ENCODE assay signal across 8 mouse cellular contexts in the genomic region with DNA sequence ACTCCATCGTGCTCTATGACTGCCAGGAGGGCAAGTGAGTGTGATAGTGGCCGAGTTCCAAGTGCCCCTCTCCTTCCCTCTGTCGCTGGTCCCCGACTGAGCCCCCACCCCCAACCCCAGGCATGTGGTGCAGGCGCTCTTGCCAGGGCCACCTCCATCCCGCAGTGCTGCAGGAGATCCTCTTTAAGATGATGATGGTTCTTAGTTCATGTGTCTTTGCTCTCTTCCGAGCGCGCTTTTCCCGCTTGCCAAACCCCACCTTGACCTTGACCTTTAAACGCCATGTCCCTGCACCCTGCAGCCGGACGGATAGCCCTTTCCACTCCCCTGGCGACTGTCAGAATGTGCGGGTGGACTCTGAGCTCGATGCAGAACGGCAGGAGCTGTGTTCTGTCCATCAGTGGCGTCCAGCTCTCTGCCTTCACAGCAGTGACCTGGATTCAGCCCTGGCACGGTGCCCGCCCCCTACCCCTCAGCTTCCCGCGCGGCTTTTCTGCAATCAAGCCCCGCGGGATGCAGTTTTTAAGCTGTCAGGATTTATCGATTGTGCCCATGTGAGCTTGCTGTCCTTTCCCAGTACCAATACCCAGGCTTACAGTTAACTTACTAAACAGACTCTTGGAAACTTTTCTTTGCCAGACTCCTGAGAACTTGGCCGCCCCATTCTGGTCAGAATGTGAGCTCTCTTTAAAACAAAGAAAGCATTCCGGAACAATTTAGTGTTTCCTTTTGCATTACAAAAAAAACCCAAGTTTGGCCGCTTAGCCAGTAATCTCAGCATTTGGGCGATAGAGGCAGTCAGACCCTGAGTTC. TPM values are rescaled to one million over a fixed set of nuclear protein-coding genes. Genes with fewer than 3 reads are reported as not detected.
DNase-seq lines count a peak whose midpoint lies in the region; ATAC-seq lines count a peak whose summit lies in the region.

No protein-coding gene starts in this region.

- H3K9ac ChIP-seq in hindbrain, embryonic 15.5 days = peak overlapping the region; percentile 96

- H3K4me3 ChIP-seq in hindbrain, embryonic 15.5 days = peak overlapping the region; percentile 97
- peak overlapping the region; percentile 98 for H3K4me3 ChIP-seq in macrophage (ENCODE audit: inconsistent target)

- H3K27ac ChIP-seq in hindbrain, embryonic 15.5 days (replicated peaks) = peak overlapping the region; percentile 99
- H3K27ac ChIP-seq in macrophage = peak overlapping the region; percentile 61

- no peaks in the 10 kb centered on the region for H3K27me3 ChIP-seq in hindbrain, embryonic 15.5 days

- intact Hi-C loops in left cerebral cortex, postnatal 10 days (cut with DNase I) = loop anchor here (5.0 to 10.0 kb wide), 2 partner anchors 41 to 253 kb away; a partner anchor contains a TSS

- H3K4me1 ChIP-seq in hindbrain, embryonic 15.5 days (replicated peaks) = peaks cover 57% of the 10 kb centered on the region

- peaks cover 55% of the 10 kb centered on the region for H3K79me2 ChIP-seq in macrophage (ENCODE audit: inconsistent target)

- no peaks in the 10 kb centered on the region for H3K9me3 ChIP-seq in hindbrain, embryonic 15.5 days

- peak; percentile 70 for ATAC-seq in hindbrain, embryonic 15.5 days (ENCODE audit: low FRiP score, low read depth)

- DNase-seq in adrenal gland, adult (ENCODE audit: inconsistent age in 2 of 2, low spot score in 1 of 2) = peak; percentile 88 to 95
- peak; percentile 70 for DNase-seq in embryo, embryonic 10 days (ENCODE audit: low spot score)
- DNase-seq in gastrocnemius, adult 8-10 months (ENCODE audit: low spot score in 2 of 2) = peak; percentile 26 to 56
- peak; percentile 42 to 87 for DNase-seq in left cerebral cortex, postnatal 10 days (ENCODE audit: extremely low spot score in 1 of 2, low spot score in 2 of 2)
- DNase-seq in right cerebral cortex, adult 18-20 months = peak; percentile 57
- peak; percentile 47 to 66 for DNase-seq in urinary bladder, postnatal 36 days (ENCODE audit: low spot score in 2 of 2)

- no peaks in the 10 kb centered on the region for H3K36me3 ChIP-seq in hindbrain, embryonic 15.5 days
- H3K36me3 ChIP-seq in macrophage (ENCODE audit: inconsistent target) = no peaks in the 10 kb centered on the region

- peak overlapping the region; percentile 68 for H3K4me2 ChIP-seq in hindbrain, embryonic 15.5 days

- WGBS in hindbrain, embryonic 15.5 days = under 1% methylated on average over 30 of the region's 30 CpGs
- WGBS in macrophage (ENCODE audit: missing documents) = 0% methylated on average over 30 of the region's 30 CpGs

RNA-seq across cellular contexts. Expression of a gene that starts 0.8 kb away (rescaled TPM):
- 10 to 100 TPM; 15.4 to 25.2 (median 18.1) TPM for total RNA-seq in gastrocnemius, adult 8-10 months (2022)
- 35.9 and 36.6 TPM in 2 replicates for polyA plus RNA-seq in hindbrain, embryonic 15.5 days (2015; fragmentation: Nextera tagmentation; extraction: Ambion mirVana)
- 100 to 1,000 TPM; 155 to 158 TPM for total RNA-seq in left cerebral cortex, postnatal 10 days (2021)
- total RNA-seq in macrophage (2018; cell fraction: chromatin; rRNA removed) = 10 to 100 TPM; 22.3 to 68.0 (median 42.6) TPM
- 10 to 100 TPM; 27.5 to 50.7 (median 39.1) TPM for total RNA-seq in macrophage (2018; cell fraction: cytosol; rRNA removed)
- 10 to 100 TPM; 28.3 to 71.2 (median 43.9) TPM for total RNA-seq in macrophage (2018; cell fraction: nucleus; rRNA removed)
- polyA plus RNA-seq in macrophage (2018) = 22.0 to 38.9 TPM (median 30.1 TPM) in 3 replicates

RNA-seq across cellular contexts. Expression of a gene that starts 13.6 kb away (rescaled TPM):
- total RNA-seq in gastrocnemius, adult 8-10 months (2022) = 1 to 10 TPM in 1 of 4 experiments, under 1 TPM in 3; 0.61 to 1.5 (median 0.82) TPM
- polyA plus RNA-seq in hindbrain, embryonic 15.5 days (2015; fragmentation: Nextera tagmentation; extraction: Ambion mirVana) = 2.8 TPM in 2 replicates
- total RNA-seq in left cerebral cortex, postnatal 10 days (2021) = 1 to 10 TPM; 4.1 to 7.4 TPM
- total RNA-seq in macrophage (2018; cell fraction: chromatin; rRNA removed) = 1 to 10 TPM in 13 of 26 experiments, under 1 TPM in 10, not detected in 3; 0.19 to 3.7 (median 1.1) TPM
- 1 to 10 TPM in 6 of 26 experiments, under 1 TPM in 20; 0.19 to 2.5 (median 0.81) TPM for total RNA-seq in macrophage (2018; cell fraction: cytosol; rRNA removed)
- 1 to 10 TPM in 15 of 26 experiments, under 1 TPM in 11; 0.34 to 3.5 (median 1.1) TPM for total RNA-seq in macrophage (2018; cell fraction: nucleus; rRNA removed)
- polyA plus RNA-seq in macrophage (2018) = 0.34 to 0.83 TPM (median 0.61 TPM) in 3 replicates

RNA-seq across cellular contexts. Expression of a gene that starts 28.0 kb away (rescaled TPM):
- 1 to 10 TPM; 2.3 to 4.5 (median 3.3) TPM for total RNA-seq in gastrocnemius, adult 8-10 months (2022)
- polyA plus RNA-seq in hindbrain, embryonic 15.5 days (2015; fragmentation: Nextera tagmentation; extraction: Ambion mirVana) = 17.6 and 21.2 TPM in 2 replicates
- 10 to 100 TPM; 20.8 to 24.5 TPM for total RNA-seq in left cerebral cortex, postnatal 10 days (2021)
- total RNA-seq in macrophage (2018; cell fraction: chromatin; rRNA removed) = 10 to 100 TPM in 22 of 26 experiments, 1 to 10 TPM in 4; 4.4 to 53.3 (median 21.1) TPM
- 10 to 100 TPM; 12.8 to 29.1 (median 19.8) TPM for total RNA-seq in macrophage (2018; cell fraction: cytosol; rRNA removed)
- total RNA-seq in macrophage (2018; cell fraction: nucleus; rRNA removed) = 10 to 100 TPM in 22 of 26 experiments, 1 to 10 TPM in 4; 6.9 to 38.6 (median 17.5) TPM
- 11.4 to 23.0 TPM (median 20.3 TPM) in 3 replicates for polyA plus RNA-seq in macrophage (2018)

RNA-seq across cellular contexts. Expression of a gene that starts 31.4 kb away (rescaled TPM):
- total RNA-seq in gastrocnemius, adult 8-10 months (2022) = 100 to 1,000 TPM; 129 to 168 (median 143) TPM
- 50.5 and 52.0 TPM in 2 replicates for polyA plus RNA-seq in hindbrain, embryonic 15.5 days (2015; fragmentation: Nextera tagmentation; extraction: Ambion mirVana)
- 10 to 100 TPM; 44.5 to 49.9 TPM for total RNA-seq in left cerebral cortex, postnatal 10 days (2021)
- total RNA-seq in macrophage (2018; cell fraction: chromatin; rRNA removed) = 10 to 100 TPM in 21 of 26 experiments, 1 to 10 TPM in 5; 4.4 to 82.2 (median 27.6) TPM
- total RNA-seq in macrophage (2018; cell fraction: cytosol; rRNA removed) = 100 to 1,000 TPM in 6 of 26 experiments, 10 to 100 TPM in 20; 38.6 to 130 (median 74.2) TPM
- total RNA-seq in macrophage (2018; cell fraction: nucleus; rRNA removed) = 10 to 100 TPM; 12.8 to 76.0 (median 32.1) TPM
- polyA plus RNA-seq in macrophage (2018) = 37.5 to 79.0 TPM (median 76.6 TPM) in 3 replicates

RNA-seq across cellular contexts. Expression of a gene that starts 50.8 kb away (rescaled TPM):
- under 1 TPM in 3 of 4 experiments, not detected in 1; 0.10 to 0.43 (median 0.19) TPM for total RNA-seq in gastrocnemius, adult 8-10 months (2022)
- 0.09 and 0.10 TPM in 2 replicates for polyA plus RNA-seq in hindbrain, embryonic 15.5 days (2015; fragmentation: Nextera tagmentation; extraction: Ambion mirVana)
- 1 to 10 TPM; 1.1 to 1.4 TPM for total RNA-seq in left cerebral cortex, postnatal 10 days (2021)
- 10 to 100 TPM in 14 of 26 experiments, 1 to 10 TPM in 12; 1.1 to 44.1 (median 13.9) TPM for total RNA-seq in macrophage (2018; cell fraction: chromatin; rRNA removed)
- 100 to 1,000 TPM in 9 of 26 experiments, 10 to 100 TPM in 17; 16.2 to 215 (median 57.2) TPM for total RNA-seq in macrophage (2018; cell fraction: cytosol; rRNA removed)
- total RNA-seq in macrophage (2018; cell fraction: nucleus; rRNA removed) = 100 to 1,000 TPM in 13 of 26 experiments, 10 to 100 TPM in 13; 10.9 to 317 (median 79.4) TPM
- 9.3 to 44.3 TPM (median 27.8 TPM) in 3 replicates for polyA plus RNA-seq in macrophage (2018)

Comparison
In these comparisons a context has a peak if more than half of its experiments do, and no peak if none do; other contexts are left out.
1. Peak in every context shown above with its lines: DNase-seq, ATAC-seq, H3K4me3 ChIP-seq and H3K27ac ChIP-seq.
2. DNase-seq: peak in every context shown above with its lines; median percentile 92 in adrenal gland, adult; 70 in embryo, embryonic 10 days; 64 in left cerebral cortex, postnatal 10 days; 57 in right cerebral cortex, adult 18-20 months; 56 in urinary bladder, postnatal 36 days; 41 in gastrocnemius, adult 8-10 months.
3. RNA of a gene that starts 0.8 kb away (total RNA-seq): 155 to 158 TPM in left cerebral cortex, postnatal 10 days; 15.4 to 25.2 TPM in gastrocnemius, adult 8-10 months; every median in the first group is over 4 times any median in the second.